Mouse (Mus musculus) hindbrain, embryonic 10.5 days (tissue): Measurements from ENCODE around the gene Esrrg. TPM values are rescaled to one million over a fixed set of nuclear protein-coding genes. Genes with fewer than 3 reads are reported as not detected.

Experiments
- DNase-seq: peaks from one replicate; pipeline ENCODE4 v3.0.0-alpha.2; 2017; ENCODE audit warnings: low spot score
- H3K27ac ChIP-seq: fragments of 300-500 bp; sonication (generic); 2 replicates; pipeline ENCODE4 v1.5.1; 2016; ENCODE audit warnings: mild to moderate bottlenecking, moderate library complexity
- H3K27me3 ChIP-seq: fragments of 300-500 bp; sonication (generic); 2 replicates; pipeline ENCODE4 v1.6.1; 2016; ENCODE audit warnings: mild to moderate bottlenecking; ENCODE audit not compliant: poor library complexity, insufficient read depth, severe bottlenecking
- H3K36me3 ChIP-seq: fragments of 300-500 bp; sonication (generic); 2 replicates; pipeline ENCODE4 v1.6.1; 2016; ENCODE audit warnings: mild to moderate bottlenecking, moderate library complexity
- H3K4me1 ChIP-seq: fragments of 300-500 bp; sonication (generic); replicated peaks from 2 replicates; pipeline ENCODE4 v1.6.1; 2016; ENCODE audit warnings: mild to moderate bottlenecking
- H3K4me3 ChIP-seq: fragments of 300-500 bp; sonication (generic); 2 replicates; pipeline ENCODE4 v1.5.1; 2016; ENCODE audit warnings: mild to moderate bottlenecking, moderate library complexity
- H3K9me3 ChIP-seq: fragments of 300-500 bp; sonication (generic); 2 replicates; pipeline ENCODE4 v1.6.1; 2016; ENCODE audit warnings: mild to moderate bottlenecking, moderate library complexity
- WGBS: fragments of 180-500 bp; shearing (Covaris S2); methylation state at CpG from one replicate; pipeline ENCODE4 v1.1.7; 2016; 5-methylcytosine and 5-hydroxymethylcytosine counted together
- polyA plus RNA-seq: library from polyadenylated mRNA; unstranded; fragments of >200 nt; fragmentation: Nextera tagmentation; extraction: Ambion mirVana; gene quantifications from 2 replicates; pipeline ENCODE4 v1.2.1, GENCODE M21; 2016

Gene Esrrg
- polyA plus RNA-seq, 1 experiment from 2014 or later = 5.8 TPM

DNA sequence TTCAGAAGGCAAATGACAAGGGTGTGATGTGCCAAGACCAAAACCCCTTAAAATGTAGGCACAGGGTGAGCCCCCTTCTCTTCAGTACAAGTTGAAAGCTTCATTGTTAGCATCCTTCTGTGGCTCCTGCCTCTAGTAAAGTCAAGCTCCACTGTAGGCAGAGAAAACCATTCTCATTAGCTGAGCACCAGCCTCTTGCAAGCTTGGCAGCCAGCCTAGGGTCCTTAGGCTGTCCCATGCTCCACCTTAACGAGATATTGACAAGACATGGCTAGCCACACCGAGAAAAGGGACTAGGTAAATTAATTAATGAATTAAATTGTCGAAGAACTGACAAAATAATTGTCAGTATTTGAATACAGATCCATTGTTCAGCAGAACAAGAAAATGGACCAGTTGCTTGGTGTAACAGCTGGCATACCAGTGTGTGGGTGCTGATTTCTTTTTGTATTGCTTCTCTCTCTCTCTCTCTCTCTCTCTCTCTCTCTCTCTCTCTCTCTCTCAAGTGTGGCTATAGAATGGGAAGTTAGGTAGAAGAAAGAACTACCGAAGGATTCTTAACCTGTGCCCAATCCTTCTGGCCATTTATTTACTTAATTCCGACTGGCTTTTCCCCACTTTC, 311.7 kb downstream of the Esrrg start:
- 80% methylated on average over 5 of the region's 5 CpGs for WGBS
- Histone ChIP-seq H3K9me3 (no peaks in the 10 kb centered on the region), H3K36me3 (no peaks in the 10 kb centered on the region), H3K4me3 (no peak overlapping the region), H3K27me3 (0 out of 2 replicates have a peak, but pooled peaks cover 5% of the 10 kb centered on the region), H3K27ac (no peak overlapping the region), H3K4me1 (no peaks in the 10 kb centered on the region)
- no peak for DNase-seq

DNA sequence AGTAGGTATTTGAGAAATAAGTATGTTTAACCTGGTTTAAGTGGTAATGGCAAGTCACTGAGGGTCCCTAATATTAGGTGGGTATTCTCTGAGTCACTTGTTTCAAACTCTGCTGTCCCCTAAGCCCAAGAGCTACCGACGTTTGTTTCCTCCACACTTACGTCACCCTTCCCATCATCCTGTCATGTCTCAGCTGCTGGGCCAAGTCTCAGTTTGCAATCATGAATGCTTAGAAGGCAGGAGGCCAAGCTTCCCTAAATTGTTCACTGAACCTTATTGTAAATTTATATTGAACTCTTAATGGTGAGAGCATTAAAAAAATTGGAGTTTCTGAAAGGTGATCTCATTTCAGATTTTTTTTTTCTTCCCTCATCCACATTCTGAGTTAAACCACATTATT, 322.6 kb downstream of the Esrrg start:
- 70% methylated on average over 3 of the region's 3 CpGs for WGBS
- Histone ChIP-seq H3K36me3 (no peaks in the 10 kb centered on the region), H3K9me3 (no peaks in the 10 kb centered on the region), H3K4me1 (no peaks in the 10 kb centered on the region), H3K4me3 (no peak overlapping the region), H3K27me3 (no peaks in the 10 kb centered on the region), H3K27ac (no peak overlapping the region)
- no peak for DNase-seq

DNA sequence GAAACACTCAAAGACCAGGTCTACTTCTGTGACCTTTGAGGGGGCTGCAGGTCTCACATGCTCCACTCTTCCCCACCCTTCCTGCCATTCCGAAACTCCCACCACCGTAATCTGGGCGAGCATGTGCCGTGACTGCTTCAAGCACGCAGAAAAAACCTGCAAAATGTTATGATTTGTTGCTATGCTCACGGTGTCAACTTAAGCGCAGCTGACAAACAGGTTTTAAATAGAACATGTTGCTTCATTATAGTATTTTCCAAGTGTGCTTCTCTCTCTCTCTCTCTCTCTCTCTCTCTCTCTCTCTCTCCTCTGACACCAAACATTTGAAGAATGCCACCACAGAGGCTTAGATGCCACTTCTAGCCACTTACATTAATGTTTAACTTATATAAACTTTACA, 330.1 kb downstream of the Esrrg start:
- Histone ChIP-seq H3K4me1 (peaks cover 14% of the 10 kb centered on the region), H3K27me3 (no peaks in the 10 kb centered on the region), H3K9me3 (no peaks in the 10 kb centered on the region), H3K4me3 (no peak overlapping the region), H3K36me3 (no peaks in the 10 kb centered on the region), H3K27ac (no peak overlapping the region)
- 85% methylated on average over 7 of the region's 7 CpGs for WGBS
- DNase-seq = no peak

DNA sequence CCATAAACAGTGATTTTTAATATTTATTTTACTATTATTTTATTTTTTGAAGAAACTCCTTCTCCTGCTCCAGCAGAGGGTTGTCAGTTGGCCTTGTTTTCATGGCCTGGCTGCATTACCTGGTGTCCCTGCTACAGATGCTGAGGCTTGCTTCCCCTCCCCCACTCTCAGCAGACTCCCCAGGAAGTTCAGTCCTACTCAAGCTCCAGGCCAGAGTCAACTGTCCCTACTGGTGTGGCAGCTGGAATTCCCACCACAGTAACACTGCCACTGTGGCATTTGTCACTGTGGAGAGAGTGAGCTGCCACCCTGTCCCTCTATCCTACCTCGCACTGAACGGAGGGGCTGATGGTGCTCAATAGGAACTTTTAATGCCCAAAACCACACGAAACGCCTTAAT, 330.5 kb downstream of the Esrrg start:
- Histone ChIP-seq H3K4me3 (no peak overlapping the region), H3K27me3 (no peaks in the 10 kb centered on the region), H3K9me3 (no peaks in the 10 kb centered on the region), H3K4me1 (peaks cover 14% of the 10 kb centered on the region), H3K27ac (no peak overlapping the region), H3K36me3 (no peaks in the 10 kb centered on the region)
- 30% methylated on average over 4 of the region's 4 CpGs for WGBS
- DNase-seq = no peak

DNA sequence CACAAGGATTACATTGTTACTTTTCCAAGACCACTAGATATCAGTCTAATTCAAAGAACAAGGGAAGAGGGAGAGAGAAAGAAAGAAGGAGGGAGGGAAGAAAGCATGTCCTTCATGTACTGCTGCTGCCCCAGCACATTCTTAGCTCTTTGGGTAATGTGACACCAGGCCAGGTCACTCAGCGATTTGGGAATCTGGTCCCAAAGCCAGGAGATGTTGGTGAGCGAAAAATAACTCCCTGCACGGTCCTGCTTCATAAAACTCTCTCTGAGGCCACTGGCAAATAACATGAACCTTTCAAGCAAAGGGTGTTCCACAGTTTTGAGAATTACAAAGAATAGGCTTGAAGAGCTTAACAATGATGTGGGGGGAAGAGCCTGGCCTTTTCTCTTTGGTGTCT, 342.9 kb downstream of the Esrrg start:
- 60% methylated on average over 3 of the region's 3 CpGs for WGBS
- DNase-seq = no peak

DNA sequence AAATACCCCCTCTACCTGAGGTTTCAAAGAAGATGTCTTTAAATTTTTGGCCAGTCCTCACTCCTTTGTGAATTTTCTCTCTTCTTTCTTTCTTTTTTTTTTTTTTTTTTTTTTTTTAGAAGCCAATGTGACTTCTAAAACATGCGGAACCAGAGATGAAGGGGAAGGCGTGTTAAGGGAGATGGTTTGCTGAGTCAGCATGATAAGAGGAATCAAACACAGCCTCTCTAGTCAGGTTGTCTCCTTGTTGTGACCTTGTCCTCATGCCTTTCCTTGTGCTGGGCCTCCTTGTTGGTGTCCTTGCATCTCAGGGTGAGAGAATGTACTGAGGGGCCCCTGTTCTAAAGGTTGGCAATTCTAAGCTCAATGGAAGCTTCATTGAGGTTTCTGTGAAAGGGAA, 348.1 kb downstream of the Esrrg start:
- WGBS = 94% methylated on average over 2 of the region's 2 CpGs
- Histone ChIP-seq H3K4me1 (no peaks in the 10 kb centered on the region; the same call in 1 of the 2 replicates), H3K27me3 (no peaks in the 10 kb centered on the region; the same call in 1 of the 2 replicates), H3K36me3 (no peaks in the 10 kb centered on the region), H3K27ac (no peak overlapping the region), H3K4me3 (no peak overlapping the region), H3K9me3 (no peaks in the 10 kb centered on the region)
- no peak for DNase-seq

More for the DNA sequence above, 342.9 kb downstream of the Esrrg start:
- Histone ChIP-seq H3K27ac (no peak overlapping the region), H3K9me3 (no peaks in the 10 kb centered on the region), H3K36me3 (no peaks in the 10 kb centered on the region), H3K27me3 (no peaks in the 10 kb centered on the region), H3K4me1 (0 out of 2 replicates have a peak, but pooled peaks cover 7% of the 10 kb centered on the region), H3K4me3 (no peak overlapping the region)

DNA sequence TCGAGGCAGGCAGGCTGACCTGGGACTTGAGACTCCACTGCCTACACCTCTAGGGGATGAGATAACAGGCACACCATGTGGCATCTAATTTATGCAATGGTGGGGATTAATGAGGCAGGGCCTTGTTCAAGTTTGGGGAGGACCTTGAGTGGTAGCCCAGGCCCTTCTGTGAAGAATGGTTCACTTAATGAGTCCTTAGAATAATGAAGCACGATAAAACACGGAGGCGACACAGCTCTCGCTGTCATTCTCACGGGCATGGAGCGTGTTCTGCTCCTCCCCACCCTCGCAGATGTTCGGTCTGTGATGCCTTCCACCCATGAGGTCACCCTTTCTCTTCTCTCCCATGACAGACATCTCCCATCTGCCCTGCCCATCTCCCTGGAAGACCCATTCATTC, 350.6 kb downstream of the Esrrg start:
- 87% methylated on average over 9 of the region's 9 CpGs for WGBS
- Histone ChIP-seq H3K9me3 (no peaks in the 10 kb centered on the region), H3K27ac (no peak overlapping the region), H3K4me1 (no peaks in the 10 kb centered on the region; the same call in 1 of the 2 replicates), H3K36me3 (no peaks in the 10 kb centered on the region), H3K4me3 (no peak overlapping the region), H3K27me3 (no peaks in the 10 kb centered on the region; the same call in 1 of the 2 replicates)
- no peak for DNase-seq

DNA sequence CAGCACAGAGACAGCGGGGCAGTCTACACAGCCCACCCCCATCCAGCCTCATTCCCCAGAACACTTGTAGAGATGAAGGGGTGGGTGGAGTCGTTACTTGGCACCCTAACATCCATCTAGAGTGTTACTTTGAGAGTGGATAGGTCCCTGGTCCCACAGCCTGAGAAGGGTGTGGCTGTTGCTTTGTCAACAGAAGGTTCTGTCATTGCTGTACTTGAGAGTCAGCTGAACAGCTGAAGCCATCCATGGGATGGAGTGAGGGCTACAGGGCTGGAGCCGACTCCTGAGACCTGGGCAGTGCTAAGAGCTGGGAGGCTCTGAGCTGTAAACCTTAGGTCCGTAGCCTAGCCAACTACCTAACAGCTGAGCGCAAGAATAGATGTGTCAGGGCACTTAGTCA, 352.9 kb downstream of the Esrrg start:
- Histone ChIP-seq H3K4me1 (peaks cover 16% of the 10 kb centered on the region; the same call in 1 of the 2 replicates), H3K9me3 (no peaks in the 10 kb centered on the region), H3K27ac (no peak overlapping the region), H3K27me3 (no peaks in the 10 kb centered on the region; the same call in 1 of the 2 replicates), H3K4me3 (no peak overlapping the region), H3K36me3 (no peaks in the 10 kb centered on the region)
- no peak for DNase-seq
- WGBS = 86% methylated on average over 5 of the region's 5 CpGs

DNA sequence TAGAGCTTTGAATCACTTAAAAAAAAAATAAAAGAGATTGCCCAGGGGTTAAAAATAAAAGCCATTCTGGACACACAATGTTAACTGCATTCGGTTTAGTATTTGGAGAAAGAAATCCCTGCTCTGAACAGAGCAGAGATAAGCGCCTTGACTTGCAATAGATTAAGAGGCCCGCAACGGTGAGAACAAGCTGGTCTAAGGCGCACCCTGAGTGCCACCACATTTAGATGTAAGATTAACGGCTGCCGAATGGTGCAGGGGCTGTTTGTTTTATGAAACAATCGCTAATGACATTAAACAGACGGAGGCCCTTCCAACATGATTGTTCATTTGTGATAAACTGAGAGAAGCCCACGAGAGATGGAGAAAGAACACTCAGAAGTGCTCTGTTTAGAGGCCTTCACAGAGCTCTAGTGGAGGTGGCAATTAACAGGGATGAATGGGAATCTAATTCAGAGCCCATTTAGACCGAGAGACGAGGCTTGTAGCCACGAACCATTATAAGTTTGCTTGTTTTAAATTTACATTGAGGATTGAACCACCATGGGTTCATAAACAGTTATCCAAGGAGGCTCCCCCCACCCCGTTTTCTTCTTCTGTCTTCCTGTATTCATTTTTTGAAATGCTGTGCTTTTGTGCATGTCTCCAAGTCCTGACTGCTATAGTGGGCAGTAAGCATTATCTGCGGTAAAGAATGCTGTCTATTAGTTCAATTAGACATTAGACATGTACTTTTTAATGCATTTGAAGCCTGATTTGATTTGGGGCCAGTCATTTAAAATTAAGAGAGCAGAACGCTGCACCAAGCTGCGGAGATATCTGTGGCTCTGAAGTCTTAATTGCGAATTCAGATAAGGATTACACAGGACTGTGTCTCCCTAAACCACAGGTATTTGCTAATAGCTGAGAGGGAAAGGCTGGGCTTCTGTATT, 356.5 kb downstream of the Esrrg start:
- Histone ChIP-seq H3K36me3 (no peaks in the 10 kb centered on the region), H3K27me3 (peaks cover 5% of the 10 kb centered on the region), H3K4me3 (no peak overlapping the region), H3K27ac (no peak overlapping the region), H3K9me3 (no peaks in the 10 kb centered on the region), H3K4me1 (peaks cover 17% of the 10 kb centered on the region; the same call in 1 of the 2 replicates)
- 66% methylated on average over 18 of the region's 18 CpGs for WGBS
- no peak for DNase-seq

DNA sequence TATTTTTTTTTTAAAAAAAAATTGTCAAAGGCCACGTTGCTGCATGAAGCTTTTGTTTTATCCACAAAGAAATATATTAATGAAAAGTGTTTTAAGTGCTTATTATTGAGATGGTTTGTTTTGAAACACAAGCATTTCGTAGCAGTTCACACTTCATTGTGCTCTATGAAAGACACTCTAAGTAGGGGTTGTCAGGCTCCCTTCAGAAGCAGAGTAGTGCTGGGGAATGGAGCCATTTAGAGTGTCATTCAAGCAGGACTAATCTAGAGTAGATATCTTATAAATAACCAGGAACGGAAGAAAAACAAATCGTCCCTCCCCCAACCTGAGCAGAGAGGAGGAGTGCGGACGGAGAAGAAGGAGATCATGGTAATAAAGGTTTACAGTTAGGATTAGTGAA, 357.3 kb downstream of the Esrrg start:
- no peak overlapping the region for H3K4me3 ChIP-seq
- WGBS = 31% methylated on average over 6 of the region's 6 CpGs
- H3K9me3 ChIP-seq = no peaks in the 10 kb centered on the region
- DNase-seq = no peak
- peaks cover 5% of the 10 kb centered on the region for H3K27me3 ChIP-seq
- no peaks in the 10 kb centered on the region for H3K36me3 ChIP-seq
- H3K4me1 ChIP-seq = peaks cover 17% of the 10 kb centered on the region; the same call in 1 of the 2 replicates
- H3K27ac ChIP-seq = no peak overlapping the region

DNA sequence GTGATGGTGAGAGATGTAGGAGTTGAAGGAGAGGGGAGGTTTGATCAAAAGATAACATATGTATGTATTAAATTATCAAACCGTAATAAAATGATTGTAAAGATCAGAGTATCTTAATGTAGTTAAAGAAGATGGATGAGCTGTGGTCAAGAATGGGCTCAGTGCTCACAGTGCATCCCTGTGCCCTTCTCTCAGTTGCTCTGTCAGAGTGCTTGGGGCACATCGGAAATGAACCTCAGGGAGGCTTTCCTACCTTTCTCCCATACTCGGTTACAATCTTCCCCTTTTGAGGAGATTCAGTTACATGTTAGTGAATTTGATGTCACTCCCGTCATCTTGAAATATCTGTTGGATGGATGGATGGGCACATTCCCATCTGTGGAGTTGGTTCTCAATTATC, 359.8 kb downstream of the Esrrg start:
- WGBS = 89% methylated on average over 4 of the region's 4 CpGs
- peaks cover 5% of the 10 kb centered on the region; the same call in 1 of the 2 replicates for H3K27me3 ChIP-seq

DNA sequence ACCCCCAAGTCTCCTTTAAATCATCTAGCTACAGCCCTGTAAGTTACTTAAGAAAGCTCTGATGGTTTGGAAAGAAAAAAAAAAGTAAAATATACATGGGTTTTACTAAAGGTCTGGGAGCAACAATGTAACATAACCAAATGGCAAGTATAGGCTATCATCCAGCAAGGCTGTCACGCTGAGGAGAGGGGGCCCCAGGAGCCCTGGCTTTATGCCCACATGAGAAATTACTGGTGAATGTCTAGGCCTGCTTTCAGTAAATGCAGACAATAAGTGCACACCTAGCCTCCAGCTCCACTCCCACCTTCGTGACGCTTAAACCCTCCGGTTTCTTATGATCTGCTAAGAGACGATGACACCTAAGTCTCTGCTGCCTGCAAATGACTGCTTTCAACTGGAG, 360.9 kb downstream of the Esrrg start:
- WGBS = 94% methylated on average over 5 of the region's 5 CpGs
- Histone ChIP-seq H3K4me1 (peaks cover 17% of the 10 kb centered on the region; the same call in 1 of the 2 replicates), H3K36me3 (no peaks in the 10 kb centered on the region), H3K9me3 (no peaks in the 10 kb centered on the region), H3K4me3 (no peak overlapping the region), H3K27ac (no peak overlapping the region), H3K27me3 (peaks cover 5% of the 10 kb centered on the region; the same call in 1 of the 2 replicates)
- DNase-seq = no peak

More for the DNA sequence above, 359.8 kb downstream of the Esrrg start:
- Histone ChIP-seq H3K9me3 (no peaks in the 10 kb centered on the region), H3K4me1 (peaks cover 17% of the 10 kb centered on the region; the same call in 1 of the 2 replicates), H3K27ac (no peak overlapping the region), H3K36me3 (no peaks in the 10 kb centered on the region), H3K4me3 (no peak overlapping the region)
- no peak for DNase-seq

DNA sequence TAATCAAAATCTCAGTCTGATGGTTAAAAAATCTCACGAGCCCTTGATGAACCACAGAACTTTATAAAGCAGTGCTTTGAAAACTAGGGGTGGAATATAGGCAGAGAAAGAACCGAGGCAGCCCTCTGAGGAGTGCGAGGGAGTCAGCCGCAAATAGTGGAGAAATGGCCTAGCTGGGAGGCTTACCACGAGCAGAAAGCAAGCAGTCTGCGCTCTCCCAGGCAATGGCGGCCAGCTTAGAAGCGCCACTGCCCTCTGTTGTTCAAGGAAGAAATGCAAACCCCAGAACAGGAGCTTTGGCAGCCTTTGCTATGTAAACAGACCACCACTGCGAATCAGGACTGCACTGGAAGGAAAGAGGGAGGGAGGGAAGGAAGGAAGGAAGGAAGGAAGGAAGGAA, 365.8 kb downstream of the Esrrg start:
- H3K27me3 ChIP-seq = no peaks in the 10 kb centered on the region
- H3K4me3 ChIP-seq = no peak overlapping the region
- no peaks in the 10 kb centered on the region for H3K36me3 ChIP-seq
- 14% methylated on average over 9 of the region's 9 CpGs for WGBS
- H3K4me1 ChIP-seq = peaks cover 6% of the 10 kb centered on the region; the same call in 1 of the 2 replicates
- no peaks in the 10 kb centered on the region for H3K9me3 ChIP-seq
- peak; percentile 58 for DNase-seq
- no peak overlapping the region for H3K27ac ChIP-seq
